Mouse (Mus musculus) liver, postnatal 0 days (tissue): ENCODE measurements around the gene Snx25.

Source experiments
- CTCF ChIP-seq: sonication (generic); IDR thresholded peaks from 2 replicates; pipeline ENCODE4 v1.5.1; 2016; ENCODE audit warnings: antibody characterized with exemption, low read depth
- EP300 ChIP-seq: IDR thresholded peaks from 2 replicates; pipeline ENCODE4 v1.6.1; 2016; ENCODE audit warnings: antibody characterized with exemption, low read depth, mild to moderate bottlenecking

DNA sequence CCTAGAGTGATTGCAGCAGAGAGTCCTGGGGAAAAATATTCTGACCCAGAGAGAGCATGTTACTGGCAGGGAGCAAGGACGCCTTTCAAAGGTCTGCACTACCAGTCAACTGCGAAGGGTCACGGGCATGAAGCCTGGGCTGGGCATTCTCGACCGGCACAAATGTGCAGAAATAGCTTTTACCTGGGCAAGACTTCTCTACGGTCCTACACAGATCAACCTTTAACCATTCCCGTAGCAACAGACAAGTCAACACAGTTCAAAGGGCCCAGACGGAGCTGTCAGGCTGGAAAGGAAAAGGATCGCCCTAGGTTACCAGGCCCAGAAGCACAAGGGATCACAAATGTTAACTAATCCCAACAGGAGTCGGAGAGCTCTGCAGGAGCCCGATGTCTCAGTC is 115.7 kb downstream of the Snx25 start:
- no peak for TF ChIP-seq CTCF
- TF ChIP-seq EP300 = no peak
